Mouse (Mus musculus) liver, embryonic 16.5 days (tissue): ENCODE data around the gene Acsl1. TPM values are rescaled to one million over a fixed set of nuclear protein-coding genes. Genes with fewer than 3 reads are reported as not detected.

ENCODE experiments used
- ATAC-seq: fragments of 200-750 bp; cut with Nextera tagmentation; 2 replicates; pipeline ENCODE4 v1.8.0; 2017; ENCODE audit warnings: low read depth, mild to moderate bottlenecking, moderate number of reproducible peaks, moderate library complexity
- H3K27ac ChIP-seq: fragments of 300-500 bp; sonication (generic); 2 replicates; pipeline ENCODE4 v1.5.1; 2014; ENCODE audit warnings: mild to moderate bottlenecking, low read length
- H3K27me3 ChIP-seq: fragments of 300-500 bp; sonication (generic); 2 replicates; pipeline ENCODE4 v1.6.1; 2014; ENCODE audit warnings: low read depth, low read length, mixed read lengths; ENCODE audit not compliant: control insufficient read depth, insufficient read depth
- H3K36me3 ChIP-seq: fragments of 300-500 bp; sonication (generic); 2 replicates; pipeline ENCODE4 v1.6.1; 2014; ENCODE audit warnings: mild to moderate bottlenecking; ENCODE audit not compliant: control insufficient read depth, insufficient read depth
- H3K4me1 ChIP-seq: fragments of 300-500 bp; sonication (generic); 2 replicates; pipeline ENCODE4 v1.6.1; 2014; ENCODE audit warnings: low read depth, low read length, mixed read lengths; ENCODE audit not compliant: control insufficient read depth
- H3K4me2 ChIP-seq: fragments of 300-500 bp; sonication (generic); 2 replicates; pipeline ENCODE4 v1.6.1; 2014; ENCODE audit warnings: low read depth, low read length, mixed read lengths
- H3K4me3 ChIP-seq: fragments of 300-500 bp; sonication (generic); 2 replicates; pipeline ENCODE4 v1.5.1; 2014; ENCODE audit warnings: low read depth, mild to moderate bottlenecking, low read length
- H3K9ac ChIP-seq: fragments of 300-500 bp; sonication (generic); 2 replicates; pipeline ENCODE4 v1.6.1; 2014; ENCODE audit warnings: low read depth, low read length
- H3K9me3 ChIP-seq: fragments of 300-500 bp; sonication (generic); replicated peaks from 2 replicates; pipeline ENCODE4 v1.6.1; 2016; ENCODE audit warnings: low read length; ENCODE audit not compliant: control insufficient read depth
- WGBS: fragments of 180-500 bp; shearing (Covaris S2); extraction: QIAGEN DNeasy Blood & Tissue Kit; methylation state at CpG from one replicate; pipeline ENCODE4 v1.1.7; 2014; ENCODE audit not compliant: insufficient replicate concordance; 5-methylcytosine and 5-hydroxymethylcytosine counted together
- polyA plus RNA-seq: library from polyadenylated mRNA; unstranded; fragments of >200 nt; fragmentation: Nextera tagmentation; extraction: Ambion mirVana; gene quantifications from 2 replicates; pipeline ENCODE4 v1.2.1, GENCODE M21; 2015

The Acsl1 gene
- polyA plus RNA-seq, 1 experiment from 2014 or later, result 168 TPM

DNA sequence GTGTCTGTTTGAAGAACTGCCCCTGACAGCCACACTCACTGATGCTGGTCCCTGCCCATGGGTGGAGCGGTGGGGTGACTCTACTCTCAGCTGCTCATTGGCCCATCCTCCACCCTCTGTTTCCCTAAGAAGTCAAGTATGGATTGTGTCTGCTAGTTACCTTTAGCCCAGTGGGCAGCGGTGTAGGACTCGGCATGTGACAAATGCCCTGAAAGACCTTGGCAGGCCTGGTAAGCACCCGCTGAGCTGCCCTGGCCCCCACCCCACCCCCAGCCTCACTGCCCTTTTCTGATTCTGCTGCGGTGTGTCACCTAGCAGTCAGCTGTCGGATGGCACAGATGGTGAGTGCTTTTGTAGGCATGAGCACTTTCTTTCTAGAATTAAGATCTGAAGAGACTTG lies 20.0 kb downstream of the Acsl1 start:
- Histone ChIP-seq H3K4me3 (peak overlapping the region; percentile 32), H3K9me3 (no peaks in the 10 kb centered on the region), H3K9ac (peak overlapping the region; percentile 22; the same call in 1 of the 2 replicates), H3K27me3 (no peaks in the 10 kb centered on the region), H3K36me3 (peaks cover 5% of the 10 kb centered on the region), H3K27ac (peak overlapping the region; percentile 66), H3K4me2 (peak overlapping the region; percentile 24; the same call in 1 of the 2 replicates), H3K4me1 (peaks cover 36% of the 10 kb centered on the region)
- WGBS, result 71% methylated on average over 6 of the region's 6 CpGs
- ATAC-seq, result peak; percentile 80

DNA sequence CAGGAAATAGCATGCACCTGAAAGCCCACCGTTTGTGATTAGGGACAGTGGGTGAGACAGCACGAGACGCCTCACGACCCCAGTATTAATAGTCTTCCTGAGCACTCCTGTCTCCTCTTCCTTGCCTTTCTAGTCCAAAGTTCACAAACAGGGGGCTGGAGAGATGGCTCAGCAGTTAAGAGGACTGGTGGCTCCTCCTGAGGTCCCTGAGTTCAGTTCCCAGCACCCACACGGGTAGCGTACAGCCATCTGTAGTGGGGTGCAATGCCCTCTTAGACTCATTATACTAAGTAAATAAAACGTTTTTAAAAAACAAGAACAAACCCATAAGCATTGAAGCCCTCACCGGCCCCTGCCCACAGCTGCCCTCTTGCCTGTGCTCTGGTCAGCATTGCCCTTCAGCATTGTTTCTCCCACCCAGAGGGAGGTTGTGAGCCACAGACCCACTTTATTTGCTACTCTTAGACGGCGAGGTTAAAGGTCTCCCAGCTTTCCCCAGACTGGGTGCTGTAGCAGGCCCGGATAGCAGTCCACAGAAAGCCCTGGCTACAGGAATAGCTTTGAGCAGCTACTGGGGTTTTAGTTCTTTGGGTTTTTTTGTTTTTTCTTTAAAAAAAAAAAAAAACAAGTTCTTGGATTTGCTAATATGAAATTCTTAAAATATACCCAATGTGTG lies 22.8 kb downstream of the Acsl1 start:
- H3K4me1 ChIP-seq, result peaks cover 56% of the 10 kb centered on the region
- no peaks in the 10 kb centered on the region for H3K9me3 ChIP-seq
- H3K36me3 ChIP-seq, result peaks cover 7% of the 10 kb centered on the region
- H3K4me2 ChIP-seq, result no peak overlapping the region
- 81% methylated on average over 11 of the region's 11 CpGs for whole genome bisulfite sequencing
- no peak for ATAC-seq
- peak overlapping the region; percentile 39 for H3K27ac ChIP-seq
- H3K27me3 ChIP-seq, result no peaks in the 10 kb centered on the region
- H3K9ac ChIP-seq, result no peak overlapping the region
- no peak overlapping the region for H3K4me3 ChIP-seq

DNA sequence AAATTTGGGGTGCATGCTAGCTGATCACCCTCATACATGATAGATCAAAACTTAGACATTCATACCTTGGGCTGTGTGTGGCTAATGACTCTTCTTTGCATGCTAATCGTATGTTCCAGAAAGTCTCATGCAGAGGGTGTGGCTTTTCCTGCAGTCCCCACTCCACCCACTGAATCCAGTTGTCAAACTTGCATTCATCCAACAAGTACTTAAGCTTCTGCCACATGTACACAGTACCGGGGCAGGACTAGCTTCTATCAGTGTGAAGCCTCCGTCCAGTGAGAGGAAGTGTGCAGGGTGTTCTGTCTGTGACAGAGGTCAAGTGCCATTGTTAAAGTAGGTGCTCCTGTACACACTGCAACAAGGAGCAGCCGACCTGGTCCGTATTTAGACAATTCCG lies 26.0 kb downstream of the Acsl1 start:
- no peak overlapping the region for H3K4me3 ChIP-seq
- H3K36me3 ChIP-seq, result peaks cover 7% of the 10 kb centered on the region
- WGBS, result 38% methylated on average over 6 of the region's 6 CpGs
- peak overlapping the region; percentile 39 for H3K9ac ChIP-seq
- no peaks in the 10 kb centered on the region for H3K27me3 ChIP-seq
- no peaks in the 10 kb centered on the region for H3K9me3 ChIP-seq
- peak overlapping the region; percentile 72 for H3K27ac ChIP-seq
- peak overlapping the region; percentile 22 for H3K4me2 ChIP-seq
- H3K4me1 ChIP-seq, result peaks cover 46% of the 10 kb centered on the region
- peak; percentile 39 for ATAC-seq

DNA sequence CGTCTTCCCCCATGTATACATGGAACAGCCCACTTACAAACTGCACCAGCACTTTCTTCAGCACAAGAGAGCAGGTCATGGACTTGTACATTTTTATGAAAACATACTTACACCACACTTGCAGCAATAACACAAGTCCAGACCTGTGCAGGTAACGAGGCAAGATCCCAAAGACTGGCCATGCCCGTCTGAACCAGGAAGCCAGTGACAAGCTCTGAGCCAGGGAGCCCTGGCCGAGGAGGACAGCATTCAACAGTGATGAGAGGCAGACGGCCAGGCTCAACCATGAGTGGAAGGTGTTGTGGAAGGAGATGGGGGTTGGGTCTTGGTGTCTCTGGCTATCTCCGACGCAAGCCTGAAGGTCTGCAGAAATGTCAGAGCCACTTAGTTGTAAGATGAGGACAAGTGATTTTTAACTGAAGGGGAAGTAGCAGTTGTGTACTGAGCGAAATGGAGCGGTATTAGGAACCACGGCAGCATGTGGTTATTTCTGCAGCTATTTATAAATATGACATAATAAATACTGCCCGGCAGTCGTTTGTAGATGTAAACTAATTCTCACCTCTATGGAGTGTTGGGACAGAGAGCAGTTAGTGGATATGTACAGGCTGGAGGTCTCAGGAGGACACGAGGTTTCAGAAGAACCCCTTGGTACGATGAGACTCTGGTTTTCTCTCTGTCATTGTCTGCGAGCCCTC lies 26.6 kb downstream of the Acsl1 start:
- Histone ChIP-seq H3K9me3 (no peaks in the 10 kb centered on the region), H3K4me1 (peaks cover 45% of the 10 kb centered on the region), H3K4me2 (peak overlapping the region; percentile 22), H3K9ac (no peak overlapping the region), H3K27ac (peak overlapping the region; percentile 72), H3K27me3 (no peaks in the 10 kb centered on the region), H3K36me3 (peaks cover 7% of the 10 kb centered on the region), H3K4me3 (no peak overlapping the region)
- 39% methylated on average over 15 of the region's 15 CpGs for WGBS
- ATAC-seq, result no peak

DNA sequence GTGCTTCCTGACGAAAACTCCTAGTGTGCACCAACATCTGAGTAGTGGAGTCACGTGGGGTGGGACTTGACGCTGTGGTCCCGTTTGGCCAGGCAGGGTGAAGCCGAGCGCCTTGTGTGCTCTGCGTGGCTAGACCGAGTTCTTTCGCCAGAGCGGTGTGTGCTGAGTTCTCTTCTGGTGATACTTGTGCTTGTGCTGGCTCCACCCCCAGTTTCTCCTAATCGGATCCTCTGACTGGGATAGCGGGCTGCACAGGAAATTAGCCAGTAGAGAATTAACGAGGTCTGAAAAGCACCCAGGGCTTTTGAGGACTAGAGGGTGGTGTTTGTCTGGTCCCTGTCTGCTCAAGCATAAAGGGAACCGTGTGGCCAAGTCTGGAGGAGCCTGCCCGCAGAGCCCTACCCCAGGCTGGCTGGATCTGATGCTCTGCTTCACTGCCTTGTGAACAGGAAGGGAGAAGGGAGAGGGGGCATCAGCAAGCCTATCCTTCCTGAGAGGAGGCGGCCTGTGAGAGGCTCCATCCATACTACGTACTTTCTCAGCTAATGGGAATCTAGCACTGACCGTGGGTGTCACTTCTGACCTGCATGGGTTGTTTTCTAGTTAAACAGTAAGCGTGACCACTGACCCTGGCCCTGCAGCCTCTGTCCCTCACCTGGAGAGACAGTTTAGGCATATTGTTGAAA lies 28.7 kb downstream of the Acsl1 start:
- ATAC-seq, result peak; percentile 79
- Histone ChIP-seq H3K27me3 (no peaks in the 10 kb centered on the region), H3K4me2 (peak overlapping the region; percentile 22; the same call in 1 of the 2 replicates), H3K4me1 (peaks cover 54% of the 10 kb centered on the region), H3K36me3 (peaks cover 2% of the 10 kb centered on the region; the same call in 1 of the 2 replicates), H3K27ac (peak overlapping the region; percentile 75), H3K9me3 (no peaks in the 10 kb centered on the region), H3K9ac (peak overlapping the region; percentile 35), H3K4me3 (no peak overlapping the region)
- WGBS, result 47% methylated on average over 19 of the region's 19 CpGs

DNA sequence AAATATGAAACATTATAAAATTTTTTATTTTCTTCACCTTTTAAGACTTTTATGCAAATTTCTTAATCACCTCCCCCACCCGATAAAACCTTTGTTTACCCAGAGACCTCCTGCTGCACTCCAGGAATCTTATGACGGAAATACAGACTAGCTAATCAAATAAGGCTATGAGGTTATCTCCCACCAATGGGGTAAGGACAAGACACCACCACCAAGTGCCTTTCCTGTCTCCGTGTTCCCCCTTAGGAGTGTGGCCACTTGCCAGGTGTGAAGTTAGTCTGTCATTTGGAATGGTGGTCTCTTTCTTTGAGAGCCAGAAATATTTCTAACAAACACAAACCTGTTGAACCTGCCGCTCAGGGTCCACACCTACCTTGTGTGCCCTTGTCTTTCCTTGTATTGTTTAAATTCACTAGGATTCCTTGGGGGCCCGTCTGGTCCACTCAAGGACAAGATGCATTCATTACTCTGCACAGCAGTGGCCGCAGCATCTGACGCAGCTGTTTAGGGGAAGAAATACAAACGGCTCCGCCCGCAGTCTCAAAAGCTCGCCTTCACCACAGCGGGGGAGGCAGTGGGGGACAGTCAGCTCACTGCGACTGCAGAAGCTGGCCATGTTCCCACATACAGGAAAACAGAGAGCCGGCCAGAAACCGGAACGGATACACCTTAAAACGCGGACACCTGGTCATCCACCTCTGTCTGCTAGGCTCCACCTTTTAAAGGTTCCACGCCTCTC lies 31.7 kb downstream of the Acsl1 start:
- 58% methylated on average over 19 of the region's 19 CpGs for WGBS
- Histone ChIP-seq H3K27ac (peak overlapping the region; percentile 15; the same call in 1 of the 2 replicates), H3K9ac (no peak overlapping the region), H3K4me1 (peaks cover 36% of the 10 kb centered on the region), H3K9me3 (no peaks in the 10 kb centered on the region), H3K36me3 (peaks cover 18% of the 10 kb centered on the region), H3K4me3 (no peak overlapping the region), H3K27me3 (no peaks in the 10 kb centered on the region), H3K4me2 (no peak overlapping the region; the same call in 1 of the 2 replicates)
- no peak for ATAC-seq

DNA sequence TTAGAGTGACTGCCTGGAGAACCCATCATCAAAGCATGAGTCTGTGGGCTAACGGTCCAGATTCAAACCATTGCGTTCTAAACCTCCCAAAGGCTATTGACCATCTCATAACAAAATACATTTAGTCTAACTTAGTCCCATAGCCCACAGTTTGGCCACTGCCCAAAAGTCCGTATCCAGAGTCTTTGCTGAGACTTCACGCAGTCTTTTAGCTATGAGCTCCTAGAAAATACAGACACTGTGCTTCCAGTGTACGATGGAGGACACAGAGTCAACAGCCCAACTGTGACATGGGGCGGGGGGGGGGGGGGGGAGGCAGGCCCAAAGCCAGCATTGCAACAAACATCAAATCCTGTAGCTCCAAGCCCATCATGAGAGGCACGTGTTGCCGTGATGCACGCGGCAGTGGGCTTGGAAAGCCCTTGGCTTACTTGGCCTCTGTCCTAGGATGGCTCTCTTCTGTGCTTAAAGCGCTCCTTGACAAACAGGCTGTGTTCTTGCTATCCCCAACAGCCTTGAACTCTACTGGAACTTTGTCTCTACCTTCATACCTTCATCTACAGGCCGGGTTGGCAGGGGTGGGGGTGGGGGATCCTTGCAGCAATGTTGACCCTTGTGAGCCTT lies 32.3 kb downstream of the Acsl1 start:
- Histone ChIP-seq H3K9me3 (no peaks in the 10 kb centered on the region), H3K4me1 (peaks cover 29% of the 10 kb centered on the region), H3K4me2 (no peak overlapping the region), H3K36me3 (peaks cover 21% of the 10 kb centered on the region), H3K27ac (peak overlapping the region; percentile 11; the same call in 1 of the 2 replicates), H3K27me3 (no peaks in the 10 kb centered on the region), H3K4me3 (no peak overlapping the region), H3K9ac (no peak overlapping the region)
- 83% methylated on average over 11 of the region's 12 CpGs for WGBS
- ATAC-seq, result no peak

DNA sequence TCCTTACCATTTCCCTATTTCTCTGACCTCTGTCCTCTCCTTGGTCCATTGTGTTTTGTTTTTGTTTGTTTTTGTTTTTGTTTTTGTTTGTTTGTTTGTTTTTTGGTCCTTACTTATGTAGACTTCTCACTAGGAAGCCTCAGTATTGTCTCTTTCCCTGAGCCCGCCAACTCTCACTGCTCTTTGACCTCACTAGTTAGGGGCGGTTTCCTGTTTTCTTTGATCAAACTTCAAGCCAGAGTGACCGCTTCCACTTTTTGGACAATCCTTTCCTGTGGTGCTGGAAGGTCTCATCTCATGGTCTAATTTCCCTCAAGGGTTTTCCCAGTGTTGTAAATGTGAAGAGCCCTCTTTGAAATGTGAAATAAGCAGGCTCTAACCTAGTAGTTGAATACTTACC lies 33.4 kb downstream of the Acsl1 start:
- H3K36me3 ChIP-seq, result peaks cover 25% of the 10 kb centered on the region
- H3K27ac ChIP-seq, result peak overlapping the region; percentile 60
- H3K9me3 ChIP-seq, result no peaks in the 10 kb centered on the region
- no peak overlapping the region for H3K9ac ChIP-seq
- H3K4me2 ChIP-seq, result no peak overlapping the region
- no peaks in the 10 kb centered on the region for H3K27me3 ChIP-seq
- H3K4me1 ChIP-seq, result peaks cover 26% of the 10 kb centered on the region
- 53% methylated on average over 3 of the region's 3 CpGs for WGBS
- no peak for ATAC-seq
- no peak overlapping the region for H3K4me3 ChIP-seq
